Mouse (Mus musculus) thymus, postnatal 10 days (tissue): ENCODE data around the gene Bad.

Experiments used
- DNase-seq, 2 experiments: peaks; one replicate each; pipeline ENCODE4 v3.0.0; 2021; ENCODE audit warnings: low spot score in 2 of 2

Gene Bad

GRCm38 (mm10) chr19:6934195-6934977, 7.3 kb upstream of the Bad start, which contains the start of gene Kcnk4:
Gene Kcnk4, minus strand, starts transcription at chr19:6934515.
- no peak for DNase-seq

- DNase-seq: peak in 1 of 2 experiments; percentile 51
Observed at GRCm38 (mm10) chr19:6936299-6936698, 5.4 kb upstream of the Bad start.

GRCm38 (mm10) chr19:6937541-6938465, 3.9 kb upstream of the Bad start:
- no peak for DNase-seq

- no peak for DNase-seq
Observed at GRCm38 (mm10) chr19:6939106-6940002, 2.3 kb upstream of the Bad start.

GRCm38 (mm10) chr19:6940396-6941351, 987 bp upstream of the Bad start:
- peak; percentile 26 to 41 for DNase-seq

DNA sequence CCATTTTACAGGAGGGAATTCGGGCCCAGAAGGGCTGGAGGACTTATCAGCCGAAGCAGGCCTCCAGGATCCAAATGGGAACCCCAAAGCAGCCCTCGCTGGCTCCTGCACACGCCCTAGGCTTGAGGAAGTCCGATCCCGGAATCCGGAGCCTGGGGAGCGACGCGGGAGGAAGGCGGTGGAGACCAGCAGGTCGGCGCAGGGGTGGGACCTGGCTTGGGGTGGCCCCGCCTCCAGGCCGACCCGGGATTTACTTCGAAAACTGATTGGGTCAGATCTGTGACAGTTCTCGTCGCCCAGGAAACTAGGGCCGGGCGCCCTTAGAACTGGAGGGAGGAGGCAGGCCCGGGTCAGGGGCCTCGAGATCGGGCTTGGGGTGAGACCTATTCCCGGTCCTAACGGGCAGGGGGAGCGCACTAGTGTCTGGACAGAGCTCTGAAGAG, 609 bp downstream of the Bad start, which contains the start of gene Gpr137:
TSS of gene Gpr137 (minus strand) at position 232 of the 443 bp plus-strand sequence.
- peak; percentile 91 to 92 for DNase-seq

DNA sequence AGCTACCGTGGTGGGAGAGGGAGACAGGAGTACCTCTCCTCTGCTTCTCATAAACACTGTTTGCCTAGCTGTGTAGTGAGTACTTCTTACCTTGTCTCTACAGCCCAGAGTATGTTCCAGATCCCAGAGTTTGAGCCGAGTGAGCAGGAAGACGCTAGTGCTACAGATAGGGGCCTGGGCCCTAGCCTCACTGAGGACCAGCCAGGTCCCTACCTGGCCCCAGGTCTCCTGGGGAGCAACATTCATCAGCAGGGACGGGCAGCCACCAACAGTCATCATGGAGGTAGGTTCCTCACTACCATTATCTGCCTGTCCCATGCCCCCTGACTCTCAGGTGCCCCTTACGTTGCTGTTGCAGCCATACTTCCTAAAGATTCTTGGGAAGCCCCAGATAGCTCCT, 1.1 kb downstream of the Bad start:
- DNase-seq: no peak

GRCm38 (mm10) chr19:6943709-6944108, 2.0 kb downstream of the Bad start:
- DNase-seq: no peak

- no peak for DNase-seq
Observed at GRCm38 (mm10) chr19:6947742-6948141, 6.1 kb downstream of the Bad start.

DNA sequence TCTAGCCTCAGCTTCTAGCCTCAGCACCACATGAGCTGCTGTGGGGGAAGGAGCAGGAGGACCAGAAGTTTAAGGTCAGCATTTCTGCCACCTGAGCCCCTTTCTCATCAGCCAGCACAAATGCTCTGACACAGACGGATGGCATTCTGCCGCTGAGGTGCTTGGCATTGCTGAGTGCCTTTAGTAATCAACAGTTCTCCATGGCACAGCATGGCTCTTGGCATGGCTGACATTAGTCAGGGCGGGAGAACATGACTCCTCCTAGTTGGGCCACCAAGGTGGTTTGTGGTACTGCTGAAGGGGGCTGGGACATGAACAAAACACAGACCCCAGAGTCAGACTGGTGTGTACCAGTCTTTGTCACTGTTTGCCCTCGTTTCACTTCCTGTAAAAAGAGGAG, 6.5 kb downstream of the Bad start:
- DNase-seq: no peak

DNA sequence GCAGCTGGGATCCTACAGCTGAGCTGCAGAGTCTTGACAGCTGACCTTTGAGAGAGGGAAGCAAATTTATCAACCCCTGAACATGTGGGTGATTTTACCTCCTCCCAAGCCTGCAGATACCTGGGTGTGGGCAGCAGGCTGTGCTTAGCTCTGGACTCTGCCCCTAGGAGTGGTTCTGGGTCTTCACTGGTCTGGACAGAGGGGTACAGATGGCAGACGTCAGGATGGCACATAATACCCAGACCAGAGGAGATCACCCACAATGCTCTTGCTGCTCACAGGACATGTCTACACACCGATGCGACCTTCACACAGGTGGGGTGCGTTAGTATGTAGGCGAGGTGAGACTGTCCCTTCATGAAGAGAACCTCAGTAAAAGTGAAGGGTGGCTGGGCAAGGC, 7.9 kb downstream of the Bad start:
- DNase-seq: no peak

DNA sequence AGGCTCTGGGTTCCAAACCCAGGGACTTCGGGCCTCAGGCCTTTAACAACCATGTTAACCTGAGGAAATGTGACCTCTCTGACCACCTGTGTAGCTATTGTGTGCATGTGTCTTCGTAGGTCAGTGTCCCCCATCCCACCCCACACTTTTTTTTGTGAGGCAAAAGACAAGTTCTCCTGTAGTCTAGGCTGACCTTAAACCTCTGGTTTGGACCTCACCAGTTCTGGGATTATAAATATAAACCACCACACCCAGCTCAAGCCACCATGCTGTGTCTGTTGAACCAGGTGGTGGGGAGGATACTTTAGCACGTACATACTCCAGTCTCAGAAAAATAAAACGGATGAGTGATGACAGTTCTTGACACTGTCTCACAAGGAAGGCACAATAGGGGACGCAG, 8.3 kb downstream of the Bad start:
- DNase-seq: no peak

DNA sequence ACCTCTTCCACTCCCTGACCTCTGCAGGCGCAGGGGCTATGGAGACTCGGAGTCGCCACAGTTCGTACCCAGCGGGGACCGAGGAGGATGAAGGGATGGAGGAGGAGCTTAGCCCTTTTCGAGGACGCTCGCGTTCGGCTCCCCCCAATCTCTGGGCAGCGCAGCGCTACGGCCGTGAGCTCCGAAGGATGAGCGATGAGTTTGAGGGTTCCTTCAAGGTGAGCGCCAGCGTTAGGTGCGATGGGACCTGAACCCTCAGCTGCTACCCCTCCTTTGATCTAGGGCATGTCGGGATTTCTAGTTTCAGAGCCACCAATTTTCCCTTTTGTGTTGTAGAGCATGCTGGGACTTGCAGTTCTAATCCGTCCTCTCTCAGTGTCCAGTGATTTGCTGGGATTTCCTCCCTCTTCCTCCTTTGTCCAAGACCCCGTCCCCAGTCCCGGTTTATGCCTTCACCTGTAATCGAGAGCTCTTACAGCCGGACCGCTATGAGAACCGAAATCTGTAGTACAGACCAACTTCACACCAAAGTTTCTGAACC, 9.0 kb downstream of the Bad start:
- peak; percentile 29 to 33 for DNase-seq

- DNase-seq: peak; percentile 66 to 73
Observed at GRCm38 (mm10) chr19:6951381-6951968, 9.8 kb downstream of the Bad start.

GRCm38 (mm10) chr19:6951994-6952711, 10.5 kb downstream of the Bad start:
- peak; percentile 32 to 44 for DNase-seq

DNA sequence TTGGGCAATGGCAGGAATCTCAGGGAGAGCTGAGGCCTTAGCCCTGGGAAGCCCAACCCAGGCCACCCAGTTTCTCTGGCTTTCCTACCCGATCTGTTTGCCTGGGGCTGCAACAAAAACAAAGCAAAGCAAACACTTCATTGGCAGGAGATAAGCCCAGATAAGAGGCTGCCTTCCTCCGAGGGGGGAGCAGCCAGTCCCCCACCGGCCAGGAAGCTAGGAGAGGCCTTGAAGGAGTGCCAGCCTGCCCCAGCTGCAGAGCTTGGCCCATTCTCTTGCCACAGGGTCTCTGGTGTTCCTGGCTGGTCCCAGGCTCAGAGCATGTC, 11.0 kb downstream of the Bad start:
- peak in 1 of 2 experiments; percentile 34 for DNase-seq

DNA sequence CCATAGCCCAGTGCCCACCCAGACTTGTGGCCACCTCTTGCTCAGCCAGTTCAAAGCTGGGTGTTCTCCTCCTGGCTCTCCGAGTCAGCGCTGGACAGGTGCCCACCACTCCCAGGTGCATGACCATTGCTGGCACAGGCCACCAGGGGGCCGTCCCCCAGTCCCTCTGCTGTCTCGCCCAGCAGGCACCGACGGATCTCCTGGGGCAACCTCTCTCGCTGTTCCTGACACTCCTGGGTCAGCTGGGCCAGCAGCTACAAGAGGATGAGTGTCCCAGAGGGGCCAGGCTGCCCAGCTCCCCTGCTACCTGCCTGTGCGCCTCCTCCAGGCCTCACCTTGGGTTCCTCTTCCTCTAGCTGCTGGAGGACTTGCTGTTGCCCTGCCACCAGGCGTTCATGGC, 12.4 kb downstream of the Bad start:
- peak in 1 of 2 experiments; percentile 35 for DNase-seq

- no peak for DNase-seq
Observed at GRCm38 (mm10) chr19:6955424-6955823, 13.8 kb downstream of the Bad start.

DNA sequence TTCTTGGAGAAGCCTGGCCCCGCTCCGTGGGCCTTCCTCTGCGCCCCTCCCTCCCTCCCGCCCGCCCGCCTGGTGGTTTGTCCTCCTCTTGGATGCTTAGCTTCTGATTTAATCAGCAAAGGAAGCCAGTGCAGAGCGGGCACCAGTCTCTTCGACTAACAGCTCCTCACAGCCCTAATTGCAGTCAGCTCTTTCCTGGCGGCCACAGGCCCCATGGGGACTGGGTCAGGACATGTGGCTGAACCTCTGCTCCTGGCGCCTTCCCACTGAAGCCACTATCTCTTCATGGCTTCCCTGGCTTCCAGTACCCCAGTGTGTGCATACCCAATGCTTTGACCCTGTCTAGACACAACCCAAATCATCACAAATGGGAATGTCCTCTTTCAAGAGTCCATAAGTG, 14.8 kb downstream of the Bad start:
- no peak for DNase-seq
